Mouse (Mus musculus) neutrophil, adult 5-6 weeks (primary cell): ENCODE measurements at regions not wholly inside any gene's neighbourhood (a gene's known extent, or its start where the extent isn't known, plus 50 kb on each side); places are given as distances from the start of the nearest gene placed in this dataset.

ENCODE experiments used
- ATAC-seq: fragments of 151-379, 151-347 bp; 2 replicates; pipeline ENCODE4 v1.8.0; 2017; ENCODE audit warnings: mild to moderate bottlenecking, moderate TSS enrichment; ENCODE audit not compliant: insufficient number of reproducible peaks, poor library complexity, low FRiP score, severe bottlenecking; ENCODE audit errors: extremely low read depth

DNA sequence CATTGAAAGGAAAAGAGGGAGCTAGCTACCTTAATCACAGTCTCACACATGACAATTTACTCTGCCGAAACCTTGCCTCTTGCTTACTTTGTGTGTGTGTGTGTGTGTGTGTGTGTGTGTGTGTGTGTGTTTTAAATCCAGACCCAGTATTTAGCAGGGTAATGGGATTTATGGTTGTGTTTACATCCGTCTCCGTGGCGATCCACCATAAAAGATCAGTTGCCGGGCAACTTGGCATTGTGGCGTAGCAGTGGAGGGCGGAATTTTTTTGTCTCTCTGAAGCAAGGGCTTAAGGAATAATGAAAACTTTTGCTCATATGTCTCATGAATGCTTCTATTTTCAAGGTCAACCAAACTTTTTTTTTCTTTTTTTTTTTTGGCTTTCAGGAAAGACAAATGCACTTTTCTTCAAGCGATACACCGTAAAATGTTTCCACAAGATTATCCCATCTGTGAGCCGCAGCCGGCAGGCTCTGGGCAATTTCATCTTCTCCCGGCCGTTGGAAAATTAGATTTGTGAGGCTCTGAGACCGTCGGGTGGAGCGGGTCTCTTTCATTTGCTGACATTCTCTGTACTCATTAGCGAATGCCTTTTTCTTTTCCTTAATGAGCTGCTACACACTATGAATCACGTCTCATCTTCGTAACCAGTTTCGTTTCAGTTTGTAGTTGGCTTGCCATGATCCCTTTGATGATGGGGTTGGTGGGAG lies 53.9 kb upstream of the Ptch1 start:
- no peak for ATAC-seq

DNA sequence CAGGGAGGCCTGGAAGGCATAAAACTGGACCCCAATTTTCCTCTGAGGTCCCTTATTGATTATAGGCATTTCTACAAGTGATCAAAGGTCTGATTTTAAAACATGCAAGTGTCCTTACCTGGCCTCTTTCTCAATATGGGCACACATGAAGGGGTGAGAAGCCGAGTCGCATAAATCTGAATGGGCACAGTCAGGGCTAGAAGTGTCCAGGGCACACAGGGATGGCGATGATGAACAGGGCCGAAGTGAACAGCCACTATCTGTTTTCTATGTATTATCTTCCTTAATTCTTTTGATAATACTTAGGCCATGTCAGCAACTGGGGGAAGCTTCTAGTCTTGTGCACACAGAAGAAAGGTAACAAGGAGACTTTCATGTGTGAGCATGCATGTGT lies 54.5 kb upstream of the Ptch1 start:
- no peak for ATAC-seq

DNA sequence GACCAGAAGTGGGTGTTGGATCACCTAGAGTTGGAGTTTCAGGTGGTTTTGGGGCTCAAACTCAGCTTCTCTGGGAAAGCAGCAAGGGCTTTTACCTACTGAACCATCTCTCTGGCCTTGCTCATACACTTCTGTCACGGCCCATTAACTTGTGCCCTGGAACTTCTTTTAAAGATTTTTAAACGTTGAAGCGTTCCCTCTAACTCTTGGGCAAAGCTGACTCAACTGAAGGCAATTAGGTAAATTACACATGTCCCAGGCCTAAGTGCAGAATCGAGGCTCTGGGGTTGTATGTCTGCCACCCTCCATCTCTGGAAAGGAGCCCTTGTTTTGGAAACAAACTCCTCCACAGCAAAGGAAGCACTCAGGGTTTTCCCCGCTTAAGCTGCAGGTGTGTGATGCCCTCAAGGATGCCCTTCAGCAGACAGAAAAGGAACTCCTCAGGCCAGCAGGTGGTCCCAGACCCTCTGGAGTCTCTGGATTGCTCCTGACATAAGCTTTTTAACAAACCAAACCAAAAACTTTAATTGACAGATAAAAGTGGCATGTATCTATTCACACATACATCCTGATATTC lies 58.5 kb upstream of the Ptch1 start:
- no peak for ATAC-seq

DNA sequence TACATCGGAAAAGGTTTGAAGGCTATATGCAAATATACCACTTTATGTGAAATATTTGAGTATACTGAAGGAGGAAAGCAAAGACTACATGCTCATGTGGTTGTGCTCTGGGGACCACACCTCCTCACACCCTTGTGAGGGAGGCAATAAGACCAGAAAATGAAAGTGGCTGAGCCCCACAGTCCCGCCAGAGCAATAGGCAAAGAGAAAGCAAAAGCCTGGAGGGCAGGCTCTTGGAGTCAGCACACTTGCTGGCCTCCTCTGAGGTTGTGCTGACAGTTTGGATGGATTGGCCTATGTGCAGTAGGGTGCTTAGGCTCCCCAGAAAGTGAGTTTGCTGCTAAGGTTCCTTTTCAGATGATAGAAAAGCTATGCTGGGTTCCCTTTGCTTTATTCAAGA lies 60.9 kb upstream of the Ptch1 start:
- ATAC-seq: no peak

DNA sequence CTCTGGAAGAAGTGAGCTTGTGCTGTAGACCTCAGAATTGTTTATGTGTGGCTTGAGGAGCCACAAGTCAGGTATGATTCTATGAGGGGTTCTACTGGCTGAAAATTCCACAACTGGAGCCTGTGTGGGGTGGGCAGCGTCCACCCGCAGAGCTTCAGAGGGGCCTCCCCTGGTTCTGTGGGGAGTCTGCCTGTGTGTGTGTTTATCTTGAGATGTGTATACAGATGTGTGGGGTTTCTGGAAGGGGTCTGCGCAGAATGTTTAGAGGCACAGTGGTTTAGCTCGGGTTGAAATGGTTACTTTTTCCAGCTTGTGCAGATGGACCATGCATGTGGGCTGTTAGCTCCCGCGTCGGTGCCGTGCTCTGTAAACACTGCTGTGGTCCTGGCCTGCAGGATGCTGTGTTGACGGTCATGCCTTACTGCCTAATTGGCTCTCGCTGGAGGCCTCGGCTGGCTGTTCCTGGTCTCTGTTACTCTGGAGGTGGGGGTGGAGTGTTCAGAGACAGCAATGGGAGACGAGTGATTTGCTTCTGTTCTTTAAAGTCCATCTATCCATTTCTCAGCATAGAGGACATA lies 68.3 kb upstream of the Ptch1 start:
- no peak for ATAC-seq

DNA sequence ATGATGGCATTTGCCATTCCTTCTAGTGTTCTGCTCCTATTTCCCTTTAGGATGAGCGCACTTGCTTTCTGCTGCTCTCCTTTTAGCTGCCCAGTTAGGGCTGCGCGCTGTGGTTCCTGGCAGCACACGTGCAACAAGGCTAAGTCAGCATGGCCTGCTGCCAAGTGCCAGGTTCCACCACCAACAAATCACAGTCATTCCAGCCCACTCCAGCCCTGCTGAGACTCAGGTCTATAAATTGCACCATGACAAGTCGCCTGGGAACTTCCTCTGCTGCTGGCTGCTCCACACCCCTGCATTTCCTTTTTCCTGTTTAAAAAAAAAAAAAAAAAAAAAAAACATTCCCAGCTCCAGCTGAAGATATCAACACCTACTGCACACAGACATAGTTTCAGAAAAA lies 69.2 kb upstream of the Ptch1 start:
- no peak for ATAC-seq

DNA sequence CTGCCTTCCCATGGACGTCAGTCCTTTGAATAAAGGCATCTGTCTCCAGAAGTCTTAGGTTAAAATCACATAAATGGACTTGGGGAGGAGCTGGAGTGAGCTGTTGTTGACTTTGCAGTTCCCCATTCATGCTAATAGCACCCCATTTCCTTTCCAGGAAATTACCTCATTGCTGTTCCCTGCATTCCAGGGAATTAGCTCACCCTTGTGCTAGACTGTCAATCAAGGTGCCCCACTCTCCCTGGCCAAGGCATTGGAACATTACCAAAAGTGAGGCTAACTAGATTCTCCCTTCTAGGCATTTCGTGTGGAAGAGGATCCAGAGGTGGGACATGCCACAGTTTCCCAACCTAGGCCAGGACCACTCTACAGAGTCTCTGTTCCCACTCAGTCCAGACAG lies 70.0 kb upstream of the Ptch1 start:
- no peak for ATAC-seq

DNA sequence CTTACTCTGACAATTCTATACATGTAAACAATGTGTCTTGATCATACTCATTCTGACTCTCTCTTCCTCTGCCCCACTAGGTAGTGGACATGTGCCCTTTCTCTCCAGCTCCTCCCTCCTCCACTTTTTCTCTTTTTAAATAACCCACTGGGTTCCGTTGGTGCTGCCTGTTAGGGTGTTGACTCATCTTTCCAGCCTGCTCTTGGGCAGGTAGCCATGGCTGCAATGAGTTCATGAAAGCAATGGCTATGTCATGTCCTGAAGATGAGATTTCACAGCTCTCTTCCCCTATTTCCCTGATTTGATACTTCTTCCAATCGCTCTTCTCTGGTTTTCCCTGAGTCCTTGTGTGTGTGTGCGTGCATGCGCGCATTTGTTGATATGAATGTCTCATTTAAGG lies 70.9 kb upstream of the Ptch1 start:
- ATAC-seq: no peak

DNA sequence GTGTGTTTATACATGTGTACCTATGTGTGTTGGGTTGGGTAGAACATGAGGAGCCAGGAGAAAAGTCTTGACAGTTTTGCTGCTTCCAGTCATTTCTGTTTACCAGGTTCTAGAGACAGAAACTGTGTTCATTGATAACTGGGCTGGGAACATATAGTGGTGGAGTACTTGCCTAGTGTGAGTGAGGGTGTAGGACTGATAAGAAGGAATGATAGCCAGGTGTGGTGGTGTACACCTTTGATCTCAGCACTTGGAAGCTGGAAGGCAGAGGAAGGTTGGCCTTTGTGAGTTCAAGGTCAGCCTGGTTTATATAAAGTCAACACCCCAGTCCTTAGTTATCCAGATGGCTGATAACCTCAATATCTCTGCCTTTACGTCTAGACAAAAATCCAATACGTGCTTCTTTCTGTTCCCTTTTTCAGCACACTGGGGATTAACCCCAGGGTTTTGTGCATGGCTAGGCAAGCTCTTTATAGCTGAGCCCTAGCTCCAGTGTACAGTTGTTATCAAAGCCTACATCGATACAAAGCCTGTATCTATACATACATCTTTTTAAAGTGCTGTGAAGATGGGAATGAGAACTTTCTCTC lies 75.8 kb upstream of the Ptch1 start:
- 0 out of 2 replicates have a peak, but pooled peaks have one; percentile 6 for ATAC-seq

DNA sequence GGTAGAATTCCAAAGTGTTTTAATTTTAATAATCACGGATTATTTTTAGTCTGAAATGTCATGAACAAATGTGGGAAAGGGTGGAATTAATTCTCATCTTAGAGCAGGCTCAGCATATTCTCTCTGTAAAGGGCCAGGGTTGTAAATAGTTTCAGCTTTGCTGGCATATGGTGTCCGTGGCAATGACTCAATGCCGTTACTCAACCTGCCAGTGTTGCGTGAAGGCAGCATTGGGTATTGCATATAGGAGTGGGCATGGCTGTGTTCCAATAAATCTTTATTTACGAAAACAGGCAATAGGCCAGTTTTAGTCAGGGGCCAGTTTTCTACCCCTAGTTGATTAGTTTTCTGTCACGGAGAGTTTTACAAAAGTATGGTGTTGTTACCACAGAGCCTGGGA lies 81.1 kb upstream of the Ptch1 start:
- ATAC-seq: no peak

DNA sequence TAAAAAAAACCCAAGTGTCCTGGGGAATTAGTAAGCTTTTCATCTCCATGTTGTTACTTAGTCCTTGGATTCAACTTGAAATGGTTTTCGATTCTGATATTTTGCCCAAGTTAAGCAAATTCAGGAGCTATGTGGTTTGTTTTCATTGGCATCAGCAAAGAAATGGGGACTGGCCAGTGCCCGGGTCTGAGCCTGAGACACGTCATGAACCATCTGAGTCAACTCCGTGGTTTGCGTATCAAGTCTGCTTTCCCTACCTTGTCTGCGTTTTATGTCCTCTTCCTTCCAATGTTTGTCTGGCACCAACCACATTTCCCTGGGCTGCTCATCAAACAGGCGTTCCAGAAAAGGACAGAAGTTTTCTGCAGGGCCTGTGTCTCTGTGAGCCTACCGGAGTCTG lies 83.7 kb upstream of the Ptch1 start:
- no peak for ATAC-seq

DNA sequence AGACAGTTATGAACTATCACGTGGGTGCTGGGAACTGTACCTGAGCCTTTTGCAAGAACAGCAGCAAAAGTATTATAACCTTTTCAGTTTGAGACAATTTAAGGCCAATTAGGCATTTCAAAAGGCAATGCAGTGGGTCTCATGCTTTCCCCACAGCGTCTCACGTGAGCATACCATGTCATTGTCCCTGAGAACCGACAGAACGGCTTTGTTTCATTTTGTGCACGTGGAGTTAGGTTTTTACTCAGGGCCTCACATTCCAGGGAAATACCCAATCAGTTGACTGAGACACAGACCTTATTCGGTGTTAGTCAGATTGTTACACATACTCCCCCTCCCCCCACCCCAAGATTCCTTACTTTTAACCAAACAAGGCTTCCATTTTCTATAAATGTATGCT lies 86.0 kb upstream of the Ptch1 start:
- ATAC-seq: no peak

DNA sequence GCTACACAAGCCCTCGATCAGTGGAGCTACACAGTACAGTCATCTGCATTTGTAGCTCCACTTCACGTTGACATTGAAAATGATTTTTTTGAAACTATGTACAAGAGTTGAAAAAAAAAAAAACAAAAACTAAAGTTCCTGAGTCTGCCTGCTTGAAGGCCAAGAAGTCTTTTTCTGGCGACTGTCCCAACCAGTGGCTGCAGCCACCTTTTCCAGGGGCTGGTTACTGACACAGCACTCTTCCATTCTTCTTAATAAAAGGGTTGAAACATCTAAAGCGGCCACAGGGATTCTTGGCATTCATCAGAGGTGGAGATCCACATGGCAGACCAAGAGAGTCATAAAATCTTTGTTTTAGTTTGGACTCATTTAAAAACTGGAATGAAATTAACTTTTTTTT lies 87.0 kb upstream of the Ptch1 start:
- no peak for ATAC-seq

DNA sequence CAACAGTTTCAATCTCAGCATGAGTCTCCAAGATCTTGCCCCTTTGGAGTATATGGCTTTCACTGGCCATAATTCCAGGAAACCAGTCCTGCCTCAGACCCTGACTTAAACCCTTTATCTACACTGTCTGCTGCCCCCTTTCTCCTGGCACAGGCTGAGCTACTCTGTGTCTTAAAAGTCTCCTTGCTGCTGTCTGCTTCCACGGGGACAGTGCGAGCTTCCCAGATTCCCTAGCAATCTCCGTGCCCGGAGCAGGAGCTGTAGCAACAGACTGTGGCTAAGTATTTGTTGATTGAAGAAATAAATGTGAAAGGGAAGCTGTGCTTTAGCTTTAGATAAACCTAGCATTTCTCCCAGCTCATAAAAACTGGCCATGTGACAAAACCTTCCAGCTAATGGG lies 95.2 kb upstream of the Ptch1 start:
- ATAC-seq: no peak

DNA sequence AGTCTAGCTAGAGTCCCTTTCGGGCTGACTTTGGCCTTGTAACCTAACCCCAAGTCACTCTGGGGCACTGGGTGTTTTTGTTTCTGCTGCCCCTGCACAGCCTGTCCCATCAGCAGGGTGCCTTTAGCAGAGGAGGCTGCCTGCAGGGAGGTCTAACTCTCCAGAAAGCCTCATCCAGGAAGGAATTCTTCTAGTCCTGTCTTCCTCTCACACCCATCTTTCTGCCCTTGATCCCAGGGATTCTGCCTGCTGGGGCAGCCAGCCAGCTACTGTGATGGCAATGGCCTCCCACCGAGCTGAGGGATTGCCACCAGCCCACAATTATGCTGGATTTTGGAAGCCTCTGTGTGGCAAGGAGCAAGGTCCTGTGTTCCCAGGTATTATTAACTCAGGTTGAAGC lies 95.6 kb upstream of the Ptch1 start:
- ATAC-seq: no peak

DNA sequence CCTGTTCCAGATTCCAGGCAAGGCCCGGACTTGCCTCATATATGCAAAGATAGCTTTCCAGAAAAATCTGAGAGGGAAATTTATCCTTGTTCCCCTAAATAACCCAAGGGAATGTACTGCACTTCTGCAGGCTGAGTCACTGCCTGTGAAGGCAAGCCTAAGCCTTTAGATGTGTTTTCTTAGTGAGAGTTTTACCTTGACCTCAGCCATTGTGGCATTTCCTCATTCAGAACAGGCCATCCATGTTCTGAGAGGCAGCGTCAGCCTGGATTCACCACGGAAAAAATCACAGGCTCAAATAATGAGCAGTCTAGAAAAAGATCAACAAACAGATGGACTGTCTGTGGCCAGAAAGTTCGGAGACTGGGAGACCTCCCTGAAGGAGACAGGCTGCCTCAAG lies 99.0 kb upstream of the Ptch1 start:
- ATAC-seq: no peak

DNA sequence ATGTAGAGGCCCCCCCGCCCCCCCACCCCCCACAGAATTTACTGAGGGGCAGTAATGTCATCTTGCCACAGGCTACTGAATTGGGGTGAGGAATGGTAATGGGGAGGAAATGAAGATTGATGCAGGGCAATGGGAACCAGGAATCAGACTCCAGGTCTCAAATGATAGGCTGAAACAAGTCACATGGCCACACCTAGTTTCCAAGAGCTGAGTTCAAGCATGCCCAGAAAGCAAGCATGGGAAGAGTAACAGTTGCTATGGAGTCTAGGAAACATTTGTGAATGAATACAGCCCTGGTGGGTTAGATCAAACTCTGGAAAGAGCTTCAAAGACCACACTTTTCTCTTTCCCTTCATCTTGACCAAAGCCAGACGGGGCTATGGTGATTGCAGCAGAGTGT lies 104.3 kb upstream of the Ptch1 start:
- ATAC-seq: no peak

DNA sequence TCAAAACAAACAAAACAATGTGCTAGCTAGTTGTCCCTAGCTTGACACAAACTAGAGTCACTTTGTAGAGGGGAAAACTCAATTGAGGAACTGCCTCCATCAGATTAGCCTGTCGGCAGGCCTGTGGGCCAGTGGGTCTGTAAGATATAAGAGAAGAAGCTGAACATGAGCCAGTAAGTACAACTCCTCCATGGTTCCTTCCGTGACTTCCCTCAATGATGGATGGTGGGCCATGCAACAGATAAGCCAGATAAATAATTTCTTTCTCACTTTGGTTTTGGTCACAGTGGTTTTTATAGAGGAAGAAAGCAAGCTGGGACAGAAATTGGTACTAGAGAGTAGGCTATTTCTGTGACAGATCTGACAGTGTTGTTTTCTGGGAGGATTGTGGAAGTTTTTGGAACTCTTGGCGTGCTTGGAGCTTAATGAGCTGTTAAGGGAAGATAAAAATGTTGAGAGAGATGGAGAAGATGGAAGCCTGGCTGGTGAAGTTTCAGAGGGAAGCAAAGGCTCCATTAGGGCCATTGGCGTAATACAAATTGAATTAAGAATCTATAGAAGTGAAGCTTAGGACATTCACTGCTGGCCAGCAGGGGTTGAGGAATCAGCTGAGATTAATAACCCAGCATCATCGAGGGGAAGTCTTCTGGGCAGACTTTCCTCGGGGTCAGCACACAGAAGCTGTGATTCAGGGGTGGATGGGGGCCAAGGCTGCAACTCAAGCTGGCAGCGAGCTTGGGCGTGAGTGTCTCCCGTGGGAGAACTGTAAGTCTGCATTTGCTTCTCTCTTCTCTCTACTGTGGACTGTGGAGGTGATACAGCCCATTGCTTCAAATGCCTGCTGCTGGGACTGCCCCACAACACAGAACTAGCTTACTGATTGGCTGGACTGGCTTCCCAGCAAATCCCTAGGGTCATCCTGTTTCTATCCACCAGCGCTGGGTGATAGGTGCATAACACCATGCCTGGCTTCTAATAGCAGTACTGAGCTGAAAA lies 105.2 kb upstream of the Ptch1 start:
- ATAC-seq: no peak

DNA sequence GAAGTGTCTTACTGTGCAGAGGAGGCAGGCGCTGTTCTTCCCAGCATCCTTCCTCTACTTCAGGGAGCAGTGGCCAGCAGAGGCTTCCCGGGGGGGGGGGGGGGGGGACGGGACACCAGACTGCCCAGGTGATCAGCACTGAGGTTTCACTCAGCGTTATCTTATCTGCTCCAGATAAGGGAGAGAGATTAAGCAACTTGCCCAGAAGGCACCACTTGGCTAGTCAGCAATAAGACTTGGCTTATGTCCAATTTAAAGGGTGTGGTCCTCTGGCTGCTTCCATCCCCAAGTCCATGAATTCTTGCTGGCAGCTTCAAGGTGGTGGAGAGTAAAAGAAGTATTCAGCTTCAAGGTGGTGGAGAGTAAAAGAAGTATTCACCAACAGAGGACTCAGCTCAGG lies 108.9 kb upstream of the Ptch1 start:
- no peak for ATAC-seq
